Mouse (Mus musculus): ENCODE results near the gene Abcg3. TPM values are rescaled to one million over a fixed set of nuclear protein-coding genes. Genes with fewer than 3 reads are reported as not detected.

Gene Abcg3
- total RNA-seq (2023) = 10 to 100 TPM in 1 of 2 experiments, 1 to 10 TPM in 1; 8.2 to 10.6 TPM

DNA sequence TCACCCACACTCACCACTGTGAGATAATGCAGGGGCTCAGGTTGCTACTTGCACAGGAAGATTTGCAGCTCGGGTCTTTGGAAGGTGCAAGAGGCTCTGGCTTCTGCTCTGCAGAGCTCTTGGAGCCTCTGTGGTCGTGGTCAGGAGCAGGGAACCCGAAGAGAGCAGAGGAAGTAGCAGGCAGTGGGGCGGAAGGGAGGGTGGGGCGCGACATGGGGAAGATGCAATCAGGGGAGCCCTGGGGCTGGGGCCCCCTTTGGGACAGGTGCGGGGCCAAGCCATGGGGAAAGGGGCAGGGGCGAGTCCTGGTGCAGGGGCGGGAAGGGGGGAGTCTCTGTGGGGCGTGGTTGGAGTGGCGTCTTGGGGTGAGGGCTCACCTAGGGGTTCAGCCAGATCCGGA lies at the start of gene Abcg3:
Abcg3 (minus strand) TSS at position 184 of the 400 bp plus-strand sequence.

Other genes starting within 250 kb of the Abcg3 start
- gene Zfp951, start 122.6 kb downstream of the Abcg3 start, total RNA-seq (2023) = 10 to 100 TPM in 1 of 2 experiments, 1 to 10 TPM in 1; 8.6 to 12.2 TPM
- 100 to 1,000 TPM in 1 of 2 experiments, 10 to 100 TPM in 1; 93.2 to 113 TPM for gene Gbp9, start 156.8 kb upstream of the Abcg3 start, total RNA-seq (2023)
- 10 to 100 TPM; 16.9 to 19.6 TPM for gene Gbp8, start 156.8 kb upstream of the Abcg3 start, total RNA-seq (2023)
- 10 to 100 TPM; 70.3 to 95.2 TPM for gene Gbp4, start 156.9 kb upstream of the Abcg3 start, total RNA-seq (2023)